Mouse (Mus musculus) midbrain, embryonic 14.5 days (tissue): ENCODE measurements around the gene Mt3. TPM values are rescaled to one million over a fixed set of nuclear protein-coding genes. Genes with fewer than 3 reads are reported as not detected.

ENCODE experiments used
- polyA plus RNA-seq: library from polyadenylated mRNA; unstranded; fragments of >200 nt; fragmentation: Nextera tagmentation; extraction: Ambion mirVana; gene quantifications from 2 replicates; pipeline ENCODE4 v1.2.1, GENCODE M21; 2014

Gene Mt3
- polyA plus RNA-seq, 1 experiment from 2014 or later = 137 TPM

Other genes with a start within 250 kb of the Mt3 start
- 65.0 and 81.6 TPM in 2 replicates for gene Amfr, start 139.8 kb upstream of the Mt3 start, polyA plus RNA-seq
- 99.1 and 120 TPM in 2 replicates for gene Nudt21, start 115.6 kb upstream of the Mt3 start, polyA plus RNA-seq
- gene Ogfod1, start 115.4 kb upstream of the Mt3 start, polyA plus RNA-seq = 11.9 and 16.3 TPM in 2 replicates
- 22.3 and 24.3 TPM in 2 replicates for gene Bbs2, start 53.7 kb upstream of the Mt3 start, polyA plus RNA-seq
- gene Mt4, start 15.4 kb upstream of the Mt3 start, polyA plus RNA-seq = not detected in 2 replicates
- 7.9 and 9.3 TPM in 2 replicates for gene Mt2, start 20.1 kb downstream of the Mt3 start, polyA plus RNA-seq
- 34.9 and 38.4 TPM in 2 replicates for gene Mt1, start 26.5 kb downstream of the Mt3 start, polyA plus RNA-seq
- 58.5 and 75.4 TPM in 2 replicates for gene Nup93, start 62.0 kb downstream of the Mt3 start, polyA plus RNA-seq
- 0.07 TPM in 1 of 2 replicates, not detected in the other for gene Slc12a3, start 176.6 kb downstream of the Mt3 start, polyA plus RNA-seq
- gene Herpud1, start 233.8 kb downstream of the Mt3 start, polyA plus RNA-seq = 60.9 and 72.2 TPM in 2 replicates